Mouse (Mus musculus) liver, postnatal 0 days (tissue): ENCODE data around the gene Snn.

Experiments used
- CTCF ChIP-seq: sonication (generic); IDR thresholded peaks from 2 replicates; pipeline ENCODE4 v1.5.1; 2016; ENCODE audit warnings: antibody characterized with exemption, low read depth
- EP300 ChIP-seq: IDR thresholded peaks from 2 replicates; pipeline ENCODE4 v1.6.1; 2016; ENCODE audit warnings: antibody characterized with exemption, low read depth, mild to moderate bottlenecking

- no peak for TF ChIP-seq EP300
- no peak for TF ChIP-seq CTCF
These were observed 11.7 kb downstream of the Snn start for GRCm38 (mm10) chr16:11072454-11072853.
